Mouse (Mus musculus) kidney, adult 11 months (tissue): Measurements from ENCODE around the gene Pde4d.
A peak's percentile ranks its signal among the peaks of the same experiment; 100 is the strongest.

ENCODE experiments used
- DNase-seq: peaks from one replicate; pipeline ENCODE4 v3.0.0; 2022

Gene Pde4d

DNA sequence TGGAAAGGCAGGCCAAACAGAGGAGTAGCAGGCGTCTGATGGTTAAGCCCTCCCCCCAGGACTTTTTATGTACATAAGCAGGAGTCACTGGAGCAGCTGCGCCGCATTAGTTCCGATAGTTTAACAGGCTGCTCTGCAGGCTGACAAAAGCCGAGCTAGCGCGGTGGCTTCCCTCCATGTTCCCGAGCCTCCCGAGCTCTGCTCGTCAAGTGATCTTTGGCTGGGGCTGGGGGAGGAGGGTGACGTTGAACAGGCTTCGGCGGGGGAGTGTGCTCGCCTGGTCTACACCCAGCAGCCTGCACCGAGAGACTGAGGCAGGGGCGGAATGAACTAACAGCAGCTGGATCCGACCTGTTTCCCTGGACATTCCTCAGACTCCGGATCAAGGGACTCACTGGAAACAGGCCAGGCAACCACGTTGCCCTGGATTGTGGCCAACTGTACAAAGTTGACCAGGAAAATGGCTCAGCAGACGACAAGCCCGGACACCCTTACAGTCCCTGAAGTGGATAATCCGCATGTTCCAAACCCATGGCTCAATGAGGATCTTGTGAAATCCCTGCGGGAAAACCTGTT is 810.6 kb downstream of the Pde4d start:
- peak; percentile 90 for DNase-seq

DNA sequence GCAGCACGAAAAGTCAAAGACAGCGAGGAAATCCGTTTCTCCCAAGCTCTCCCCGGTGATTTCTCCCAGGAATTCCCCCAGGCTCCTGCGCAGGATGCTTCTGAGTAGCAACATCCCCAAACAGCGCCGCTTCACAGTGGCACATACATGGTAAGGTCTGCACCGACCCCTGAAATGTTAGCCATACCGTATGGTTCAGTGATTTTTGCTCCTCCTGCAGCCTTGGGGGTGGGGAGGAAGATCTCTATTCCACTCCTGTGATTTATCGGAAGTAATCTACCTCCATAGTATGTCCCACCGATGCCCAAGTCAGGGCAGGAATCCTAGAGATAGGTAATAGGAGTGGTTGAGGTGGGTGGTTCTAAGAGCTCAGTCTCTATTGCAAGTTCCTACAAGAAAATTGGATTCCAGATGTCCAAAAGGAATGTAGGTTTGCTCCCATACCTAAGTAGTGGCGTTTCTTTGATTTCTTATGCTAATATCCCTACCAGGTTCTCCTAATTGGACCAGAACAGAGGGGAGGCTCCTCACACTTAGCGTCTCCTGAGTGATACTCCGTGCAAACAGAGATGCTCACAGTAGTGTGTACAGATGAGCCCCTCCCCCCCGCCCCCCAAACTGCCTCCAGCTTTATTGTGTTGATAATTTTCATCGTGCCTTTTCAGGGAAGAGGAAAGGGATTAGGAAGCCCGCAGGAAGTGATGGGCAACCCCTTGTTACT is 811.2 kb downstream of the Pde4d start:
- no peak for DNase-seq

DNA sequence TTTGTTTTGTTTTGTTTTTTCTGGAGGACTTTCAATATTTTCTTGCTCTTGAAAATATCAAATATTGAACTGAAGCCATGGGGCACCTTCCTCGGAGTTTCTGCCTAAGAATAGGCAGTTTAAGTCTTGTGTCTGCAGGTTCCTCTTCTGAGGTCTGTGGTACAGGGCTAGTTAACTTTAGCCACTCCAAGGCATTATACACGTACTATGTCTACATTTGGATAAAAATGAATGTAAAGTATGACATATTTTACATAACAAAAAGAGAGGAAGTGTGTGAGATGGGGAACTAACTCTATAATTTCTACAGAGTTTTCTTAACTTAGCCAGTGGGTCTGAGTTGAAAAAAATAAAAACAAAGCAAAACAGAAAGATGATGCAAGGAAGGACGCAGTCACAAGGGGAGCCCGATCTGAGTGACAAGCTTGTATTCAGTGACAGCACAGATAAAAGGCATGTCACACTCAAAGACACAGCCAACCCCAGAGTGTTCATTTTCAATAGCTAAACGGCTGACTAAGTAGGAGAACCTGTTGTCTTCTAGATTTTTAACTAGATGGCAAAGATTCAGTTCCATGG is 812.0 kb downstream of the Pde4d start:
- no peak for DNase-seq

DNA sequence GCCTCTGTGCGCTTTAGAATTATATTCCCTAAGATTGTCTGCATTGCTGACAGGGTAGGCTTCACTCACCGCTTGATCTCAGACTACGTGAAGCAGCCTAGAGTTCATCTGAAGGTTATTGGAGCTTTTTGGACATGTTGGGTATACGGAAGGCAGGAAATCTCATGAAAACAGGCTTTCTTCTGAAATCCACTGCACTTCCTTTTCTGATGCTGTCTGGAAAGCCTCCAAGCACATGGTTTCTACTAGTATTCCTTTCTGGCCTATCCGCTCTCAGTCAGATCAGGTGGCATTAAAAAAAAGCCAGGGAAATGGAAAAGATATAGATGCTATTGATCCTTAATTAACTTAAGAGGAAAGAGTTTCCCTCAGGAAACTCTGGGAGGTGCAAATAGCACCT is 812.8 kb downstream of the Pde4d start:
- no peak for DNase-seq

DNA sequence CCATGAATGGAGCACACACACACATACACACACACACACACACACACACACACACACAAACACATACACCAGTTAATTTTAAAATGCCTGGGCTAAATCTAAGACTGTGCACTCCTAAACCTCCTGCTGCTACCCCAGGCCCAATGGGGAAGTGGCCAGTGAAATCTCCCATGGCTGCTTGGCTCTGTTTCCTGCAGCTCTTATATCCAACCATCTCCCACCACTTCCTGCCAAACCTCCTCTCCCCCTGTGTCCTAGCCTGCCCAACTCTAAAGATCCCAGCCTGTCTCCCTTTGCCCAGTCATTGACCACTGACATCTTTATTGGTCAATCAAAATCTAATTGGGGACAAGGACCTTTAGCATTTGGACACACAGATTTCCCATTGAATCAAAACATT is 814.1 kb downstream of the Pde4d start:
- DNase-seq: no peak

DNA sequence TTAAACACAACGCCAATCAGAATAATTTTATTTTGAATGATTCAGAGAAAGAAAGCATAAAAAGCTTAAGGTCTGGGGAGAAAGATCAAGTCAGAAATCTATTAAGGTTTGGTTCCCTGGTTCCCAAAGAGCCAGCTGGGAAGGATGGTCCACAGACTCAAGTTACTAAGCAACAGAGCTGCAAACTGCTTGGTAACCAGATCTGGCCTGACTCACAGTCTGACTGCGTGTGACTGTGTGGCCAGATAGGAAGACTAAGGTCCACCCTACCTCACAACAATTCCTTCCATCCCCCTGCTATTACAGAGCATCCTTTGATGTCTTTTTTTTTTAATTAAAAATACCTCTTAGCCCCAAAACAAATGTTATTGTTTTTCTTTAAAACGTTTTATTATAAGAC is 818.5 kb downstream of the Pde4d start:
- DNase-seq: no peak

DNA sequence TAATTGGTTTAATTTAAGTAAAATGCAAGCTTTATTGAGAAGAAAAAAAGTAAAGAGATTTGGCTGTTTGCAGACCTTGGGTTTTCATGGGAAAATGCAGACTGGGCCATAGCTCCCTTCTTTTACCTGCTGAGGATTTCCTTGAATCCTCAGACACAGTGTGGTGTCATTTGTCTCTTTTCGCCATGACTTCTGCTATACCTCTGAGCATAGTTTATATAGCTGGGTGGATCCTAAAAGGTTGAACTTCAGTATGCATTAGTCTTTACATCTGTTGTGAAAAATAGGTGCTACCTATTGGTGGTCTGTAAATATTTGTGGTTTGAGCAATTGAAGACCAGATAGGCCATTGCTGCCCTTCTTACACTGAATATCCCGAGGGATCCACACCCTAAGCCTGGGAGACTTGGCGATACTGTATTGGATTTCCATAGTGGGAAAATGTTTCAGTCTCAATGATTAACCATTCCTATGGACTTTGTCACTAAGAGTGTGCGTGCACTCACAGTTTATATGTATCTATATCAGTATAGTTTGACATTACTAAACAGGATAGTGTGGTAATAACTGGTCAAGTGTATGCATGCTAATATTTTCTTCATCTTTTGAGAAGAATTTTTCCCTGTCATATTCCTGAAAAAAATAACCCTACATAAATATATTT is 819.0 kb downstream of the Pde4d start:
- no peak for DNase-seq

DNA sequence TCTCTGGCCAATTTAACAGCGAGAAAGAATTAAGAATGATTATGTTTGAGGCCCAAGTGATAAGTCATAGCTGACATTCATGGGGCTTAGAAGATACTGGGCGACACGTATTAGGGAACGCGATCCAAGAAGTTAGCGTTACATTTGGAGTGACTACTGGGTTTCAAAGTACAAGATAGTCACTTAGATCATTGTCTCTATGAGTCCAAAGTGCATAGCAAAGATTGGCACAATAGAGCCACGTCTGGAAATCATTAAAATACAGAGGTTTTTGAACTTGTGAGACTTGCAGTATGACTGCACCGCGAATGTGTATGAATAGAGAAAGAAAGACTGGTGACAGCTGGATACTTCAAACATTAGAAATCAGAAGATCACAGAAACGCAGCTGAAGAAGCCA is 825.1 kb downstream of the Pde4d start:
- peak; percentile 28 for DNase-seq

DNA sequence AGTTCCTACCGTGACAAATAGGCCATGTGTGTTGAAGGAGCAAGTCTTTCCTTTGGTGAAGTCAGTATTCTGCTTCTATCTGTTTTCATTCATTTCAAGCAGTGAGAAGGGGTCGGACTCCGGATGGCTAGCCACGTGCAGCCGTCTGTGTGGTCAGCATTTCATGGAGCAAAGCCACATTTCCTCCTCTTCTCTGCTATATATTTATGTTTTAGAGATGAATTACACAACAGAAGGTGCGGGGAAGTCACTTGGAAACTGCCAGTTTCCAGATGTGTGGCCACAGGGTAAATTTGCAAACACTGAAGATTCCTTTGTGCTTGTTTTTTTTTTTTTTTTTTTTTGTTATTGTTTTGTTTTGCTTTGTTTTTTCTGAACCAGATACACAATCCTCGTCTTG is 828.0 kb downstream of the Pde4d start:
- DNase-seq: no peak

DNA sequence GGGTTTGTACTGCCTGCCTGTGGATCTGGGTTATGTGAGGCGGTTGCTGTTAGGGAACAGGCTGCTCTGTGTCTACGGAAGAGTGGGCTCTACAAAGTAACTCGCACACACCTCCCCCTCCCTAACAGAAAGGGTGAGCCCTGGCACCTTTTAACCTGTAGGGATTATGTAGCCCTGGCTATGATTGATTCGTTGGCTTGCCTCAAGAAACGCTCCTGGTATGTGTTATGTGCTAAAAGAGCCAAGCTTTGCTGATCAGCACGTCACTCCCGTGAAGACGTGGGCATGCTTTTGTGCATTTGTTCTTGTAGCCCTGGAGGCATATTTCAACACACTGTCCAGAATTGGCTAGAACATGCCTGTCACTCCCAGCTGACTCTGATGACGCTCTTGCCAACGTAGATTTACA is 828.8 kb downstream of the Pde4d start:
- DNase-seq: no peak

DNA sequence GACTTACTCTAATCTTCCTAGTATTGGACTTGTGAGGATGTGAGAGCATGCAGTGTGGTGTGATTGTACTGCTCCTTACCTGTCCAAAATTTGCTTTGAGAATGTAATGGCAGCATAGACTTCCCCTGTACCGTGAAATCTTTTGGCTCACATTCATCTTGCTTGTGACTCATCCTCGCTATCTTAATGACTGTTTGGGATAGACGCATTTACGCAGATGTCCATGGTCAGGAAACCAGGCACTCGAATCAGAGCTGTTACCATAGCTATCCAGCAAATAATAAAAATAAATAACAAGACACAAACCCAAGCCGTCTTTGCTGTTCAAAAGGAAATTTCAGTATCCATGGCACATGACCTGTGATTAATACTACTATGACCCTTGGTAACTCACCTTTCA is 829.5 kb downstream of the Pde4d start:
- no peak for DNase-seq

DNA sequence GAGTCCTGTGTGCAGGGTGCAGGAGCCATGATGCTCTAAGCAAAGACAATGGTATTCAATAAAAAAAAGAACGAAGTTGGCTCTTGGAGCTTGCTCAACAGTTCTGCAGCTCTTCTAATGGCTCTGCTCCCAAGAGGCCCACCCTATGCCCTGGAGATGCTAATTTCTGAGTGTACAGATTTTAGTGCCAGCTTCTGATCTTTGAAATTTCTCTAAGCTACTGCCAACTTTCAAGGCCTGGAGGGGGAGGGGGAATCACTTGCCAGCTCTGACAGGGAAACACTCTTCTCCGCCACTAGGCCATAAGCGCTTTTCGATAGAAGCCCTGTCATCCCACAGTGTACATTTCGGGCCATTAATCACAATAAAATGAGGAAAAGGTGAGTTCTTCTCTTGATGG is 830.7 kb downstream of the Pde4d start:
- DNase-seq: no peak

DNA sequence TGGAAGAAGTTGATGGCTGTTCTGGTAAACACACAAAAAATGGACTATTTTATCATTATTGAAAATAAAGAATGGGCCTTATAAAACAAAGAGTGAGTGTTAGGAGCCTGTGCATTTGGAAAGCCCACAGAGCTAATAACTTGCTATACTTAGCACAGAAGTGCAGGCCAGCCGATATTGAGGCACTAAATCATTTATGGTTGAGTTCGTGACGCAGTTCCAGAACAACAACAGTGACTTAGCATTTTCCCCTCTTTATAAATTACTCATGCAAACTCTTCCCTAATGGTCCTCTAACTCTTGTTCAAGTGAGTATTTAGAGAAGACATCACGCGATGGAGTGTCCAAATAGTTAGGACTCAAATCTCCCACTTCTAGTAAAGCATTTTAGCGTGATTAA is 837.7 kb downstream of the Pde4d start:
- DNase-seq: no peak

DNA sequence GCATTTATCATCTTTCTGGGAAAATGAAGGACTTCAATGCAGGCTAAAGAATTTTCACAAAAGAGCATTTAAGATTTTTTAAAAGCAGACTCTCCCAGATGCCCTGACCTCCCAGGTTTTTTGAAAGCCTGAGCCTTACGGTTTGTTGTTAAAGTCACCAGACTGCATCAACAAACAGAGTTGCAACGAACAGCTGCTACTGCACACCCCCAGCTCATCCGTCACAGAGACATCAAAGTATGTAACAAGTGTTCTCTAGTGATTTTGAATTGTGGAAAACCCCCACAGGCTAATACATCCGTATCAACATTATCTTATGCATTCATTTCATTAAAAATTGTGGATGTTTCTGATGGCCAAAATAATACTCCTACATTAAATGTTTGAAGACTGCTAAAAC is 841.2 kb downstream of the Pde4d start:
- no peak for DNase-seq

DNA sequence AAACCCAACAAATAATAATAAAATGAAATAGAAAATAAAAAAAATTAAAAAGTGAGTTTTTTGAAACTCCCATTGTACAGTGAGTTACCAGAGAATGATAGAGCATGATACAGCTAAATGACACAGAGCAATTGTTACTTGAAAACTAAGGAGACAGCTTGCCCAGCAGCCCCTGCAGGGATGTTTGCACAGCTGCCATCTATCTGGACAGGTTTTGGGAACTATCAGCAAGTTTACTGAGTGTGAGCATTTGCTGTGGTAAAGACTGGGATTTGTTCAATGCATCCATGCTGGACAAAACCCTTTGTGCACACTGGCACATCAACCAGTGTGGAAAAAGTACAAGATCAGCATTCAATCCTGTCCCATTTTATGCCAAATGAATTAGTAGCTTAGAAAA is 843.3 kb downstream of the Pde4d start:
- no peak for DNase-seq

DNA sequence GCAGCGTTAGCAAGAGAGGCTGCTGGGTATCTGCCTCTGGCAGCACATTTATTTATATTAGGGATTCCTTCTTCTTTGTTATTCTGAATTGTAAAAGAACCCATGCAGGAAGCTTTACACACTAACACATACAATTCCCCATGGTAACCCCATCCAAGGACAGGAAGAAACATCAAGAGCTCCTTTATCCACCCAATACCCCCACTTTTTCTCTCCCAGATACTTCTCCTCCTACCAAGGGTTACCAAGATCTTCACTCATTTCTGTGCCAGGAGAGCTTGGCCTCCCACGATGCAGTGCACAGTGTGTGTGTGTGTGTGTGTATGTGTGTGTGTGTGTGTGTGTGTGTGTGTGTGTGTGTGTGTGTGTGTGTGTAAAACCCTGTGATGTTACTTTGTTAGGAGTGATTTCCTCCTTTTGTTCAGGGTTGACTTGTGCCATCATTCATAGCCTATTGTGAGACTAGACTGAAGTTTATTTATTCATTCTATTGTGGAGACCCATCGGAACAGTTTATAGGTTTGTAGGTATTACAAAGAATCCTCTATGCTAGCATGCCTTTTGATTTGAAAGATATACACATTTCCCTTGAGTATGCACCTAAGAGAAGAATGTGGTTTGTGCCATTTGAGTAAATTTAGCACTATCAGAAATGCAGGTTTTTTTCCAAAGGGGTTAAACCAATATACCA is 846.7 kb downstream of the Pde4d start:
- DNase-seq: no peak

DNA sequence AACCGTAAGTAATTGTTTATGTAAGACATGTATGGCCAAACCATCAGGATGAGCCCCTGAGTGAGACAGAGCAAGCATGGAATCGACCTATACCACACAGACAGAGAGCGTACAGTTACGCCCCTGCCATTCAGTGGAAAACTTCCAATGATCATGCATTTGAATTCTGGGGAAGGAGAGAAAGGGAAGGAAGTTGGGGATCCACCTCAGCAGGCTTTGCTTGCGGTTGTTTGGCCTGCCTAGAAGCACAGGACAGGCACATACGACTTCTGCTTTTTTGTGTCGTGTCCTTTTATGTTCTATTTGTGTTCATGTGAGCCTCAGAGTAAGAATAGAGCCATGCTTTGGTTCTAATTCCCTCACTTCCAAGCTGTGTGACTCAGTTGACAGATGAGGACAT is 849.1 kb downstream of the Pde4d start:
- no peak for DNase-seq

DNA sequence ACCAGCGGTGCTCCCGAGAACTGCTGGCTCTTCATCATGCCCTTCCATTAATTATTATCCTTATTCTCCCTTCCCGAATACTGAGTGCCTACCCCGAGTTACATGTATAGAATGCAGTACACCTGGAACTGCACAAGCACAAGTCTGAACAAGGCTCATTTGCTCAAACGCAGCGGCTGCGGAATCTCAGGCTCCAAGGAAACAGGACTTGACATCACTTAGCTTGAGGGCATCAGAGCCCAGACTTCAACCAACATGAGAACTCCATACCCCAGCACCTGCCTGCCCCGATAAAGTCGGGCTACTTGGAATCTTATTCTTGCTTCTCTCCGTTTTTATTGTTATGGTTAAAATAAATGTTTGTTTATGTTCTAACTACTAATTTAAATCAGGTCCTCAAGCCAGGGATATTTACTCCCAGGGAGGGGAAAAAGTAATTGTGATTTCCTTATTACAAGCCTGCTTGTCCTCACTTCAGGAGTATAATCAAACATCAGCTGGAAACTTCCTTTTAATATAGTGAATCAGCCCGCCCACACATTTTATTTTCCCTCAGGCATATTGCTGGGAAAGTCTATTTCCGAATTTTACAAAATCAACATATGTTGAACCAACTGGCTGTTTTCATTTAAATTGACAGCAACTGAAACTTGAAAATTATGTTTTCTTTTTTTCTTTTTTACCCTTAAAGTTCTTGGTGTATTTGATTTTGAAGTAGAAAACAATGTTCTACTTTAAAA is 849.9 kb downstream of the Pde4d start:
- DNase-seq: no peak

DNA sequence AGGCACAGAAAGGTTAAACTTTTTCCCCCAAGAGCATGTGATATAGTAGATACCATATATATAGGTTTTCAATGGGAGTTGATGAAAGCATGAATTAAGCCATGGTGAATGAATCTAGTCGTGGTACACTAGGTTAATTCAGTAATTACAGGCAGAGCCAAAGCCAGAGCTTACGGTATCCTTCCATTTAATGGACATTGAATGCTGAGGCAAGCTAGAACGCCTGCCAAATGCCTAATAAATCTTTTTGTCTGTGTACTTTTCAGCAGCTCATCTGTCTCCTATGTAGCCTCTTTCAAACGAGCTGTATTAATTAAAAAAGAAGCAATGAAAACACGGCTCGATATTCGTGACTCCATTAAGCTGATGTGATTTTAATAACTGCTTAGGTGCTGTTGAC is 862.8 kb downstream of the Pde4d start:
- no peak for DNase-seq

DNA sequence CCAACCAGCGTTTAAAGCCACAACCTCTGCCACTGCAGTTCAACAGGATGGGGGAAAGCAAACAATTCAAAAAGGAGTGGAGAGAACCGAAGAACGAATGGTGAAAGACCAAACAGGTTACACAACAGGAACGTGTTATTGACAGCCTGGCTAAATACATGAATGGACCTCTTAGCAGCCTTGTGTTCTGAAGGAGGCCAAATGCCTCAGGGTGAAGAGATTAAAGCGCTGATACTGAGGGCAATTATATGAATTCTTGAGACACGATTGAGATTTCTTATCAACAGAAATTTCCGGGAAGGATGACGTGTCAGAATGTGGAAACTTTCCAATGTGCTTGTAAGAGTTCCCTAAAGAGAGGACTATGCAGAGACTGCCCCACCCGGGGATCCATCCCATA is 865.9 kb downstream of the Pde4d start:
- peak; percentile 11 for DNase-seq

DNA sequence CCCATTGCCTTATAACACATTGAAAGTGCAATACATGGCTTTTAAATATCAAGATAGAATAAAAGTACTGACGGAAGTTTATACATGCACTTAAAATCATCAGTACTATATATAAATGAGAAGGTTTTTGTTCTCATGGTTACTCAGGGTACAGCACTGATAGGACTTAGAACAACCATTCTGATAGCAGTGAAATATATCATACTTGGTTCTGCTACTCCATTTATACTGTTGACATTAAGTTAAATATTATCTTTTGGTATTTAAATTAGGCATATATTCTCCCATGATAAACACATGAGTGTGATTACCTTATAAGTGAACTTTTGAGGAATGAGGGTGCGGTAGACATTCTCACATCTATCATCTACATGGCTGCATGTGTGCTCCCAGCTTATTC is 867.9 kb downstream of the Pde4d start:
- DNase-seq: no peak

DNA sequence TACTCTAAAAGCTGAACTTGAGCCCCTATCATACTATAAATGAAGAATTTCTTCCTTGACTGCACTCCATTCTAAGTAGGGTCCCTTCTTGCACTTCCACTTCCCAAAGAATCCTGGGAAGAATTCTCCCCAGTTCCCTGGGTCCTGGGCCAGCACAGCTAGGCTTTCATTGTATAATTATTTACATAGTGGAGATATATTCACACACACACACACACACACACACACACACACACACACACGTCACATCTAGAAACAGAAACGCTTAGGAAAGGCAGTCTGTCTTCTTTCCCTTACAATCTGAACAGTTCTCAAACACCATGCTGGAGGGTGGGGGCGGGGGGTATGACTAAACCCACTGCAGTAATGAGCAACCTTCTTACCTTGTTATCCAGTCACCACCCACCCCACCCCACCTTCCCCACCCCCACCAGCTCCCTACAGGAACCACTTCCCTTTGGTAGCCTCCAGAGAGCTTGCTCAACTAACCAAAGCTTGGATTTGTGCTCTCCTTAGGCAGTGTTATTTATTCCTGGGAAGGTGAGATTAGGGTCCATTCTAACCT is 868.8 kb downstream of the Pde4d start:
- DNase-seq: no peak

DNA sequence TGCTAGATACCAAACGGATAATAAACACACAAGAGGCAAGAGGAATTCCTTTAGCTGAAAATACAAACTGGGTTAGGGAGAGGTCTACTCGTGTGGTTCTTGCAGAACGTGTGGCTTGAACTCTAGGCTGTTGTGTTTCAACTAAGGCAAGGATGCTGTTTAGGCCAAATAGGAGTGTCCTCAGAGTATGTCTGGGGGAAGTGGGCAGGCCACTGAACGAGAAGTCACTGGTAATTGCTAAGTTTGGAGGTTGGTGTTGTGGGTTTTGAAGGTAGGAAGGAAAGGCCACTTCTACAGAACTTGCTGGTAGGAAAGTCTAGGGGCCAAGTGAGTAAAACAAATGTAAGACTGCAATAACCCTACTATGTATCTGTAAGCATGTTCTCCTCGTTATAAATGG is 876.3 kb downstream of the Pde4d start:
- no peak for DNase-seq
